Mouse (Mus musculus): Measurements from ENCODE around the gene Copb2. TPM values are rescaled to one million over a fixed set of nuclear protein-coding genes. Genes with fewer than 3 reads are reported as not detected.
A peak's percentile ranks its signal among the peaks of the same experiment; 100 is the strongest.

The Copb2 gene
- total RNA-seq (2014; rRNA removed), result 66.8 and 67.0 TPM in 2 replicates
- polyA plus RNA-seq (2015; fragmentation: Nextera tagmentation; extraction: Ambion mirVana), result 101 and 103 TPM in 2 replicates

DNA sequence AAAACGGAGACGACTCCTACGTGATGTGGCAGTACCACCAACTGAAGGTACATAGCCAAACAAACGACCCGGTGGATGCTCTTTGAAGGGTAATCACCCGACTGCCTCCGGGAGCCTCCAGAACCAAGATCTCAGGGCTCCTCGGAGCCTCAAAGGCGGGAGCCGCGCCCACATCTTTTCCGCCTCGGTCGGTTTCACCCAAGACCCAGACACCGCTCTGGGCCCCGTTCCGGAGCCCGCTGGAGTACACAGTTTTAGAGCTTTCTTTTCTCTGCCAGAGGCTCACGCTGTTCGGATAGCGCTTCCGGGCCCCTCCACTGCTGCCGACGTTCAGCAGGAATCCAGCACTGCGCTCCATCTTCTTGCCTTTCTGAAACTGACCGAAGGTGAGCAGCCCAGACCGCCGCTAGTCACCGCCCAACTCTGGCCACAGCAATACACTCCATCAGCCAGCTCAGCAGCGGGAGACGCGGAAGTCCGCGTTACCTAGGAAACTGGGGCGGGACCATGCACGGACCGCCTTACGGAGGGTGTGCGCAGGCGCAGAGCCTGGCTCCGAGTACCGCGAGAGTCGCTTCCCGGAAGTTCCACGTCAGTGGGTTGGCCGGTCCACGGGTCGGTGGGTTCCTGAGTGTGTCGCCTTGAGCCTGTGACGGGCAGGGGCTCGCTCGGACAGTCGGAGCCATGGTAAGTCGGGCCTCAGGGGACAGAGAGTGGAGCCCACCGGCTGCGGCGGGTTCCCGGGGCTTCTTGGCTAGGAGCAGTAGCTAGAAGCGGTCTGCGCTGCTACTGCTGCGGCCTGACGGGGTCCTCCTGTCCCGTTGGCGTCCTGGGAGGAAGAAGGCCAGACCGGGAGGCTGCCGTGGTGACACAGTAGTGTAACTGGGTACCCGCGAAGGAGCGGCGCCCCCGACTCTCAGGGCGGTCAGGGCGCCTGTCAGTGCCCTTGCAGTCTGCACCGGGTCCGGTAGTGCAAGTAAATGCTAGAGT lies at the start of gene Copb2:
Copb2 (plus strand) TSS at position 585 of the 990 bp plus-strand sequence.
- peaks cover 5% of the 10 kb centered on the region; the same call in 1 of the 2 replicates for H3K4me1 ChIP-seq (ENCODE audit: insufficient read depth, low read length)
- H3K4me2 ChIP-seq (ENCODE audit: low read depth, low read length), result peak within 1 kb of the TSS; percentile 75
- ATAC-seq, result peak; percentile 99
- peak; percentile 99 for DNase-seq (ENCODE audit: low spot score)
- H3K36me3 ChIP-seq (ENCODE audit: insufficient read depth, low read length), result peaks cover 7% of the 10 kb centered on the region; the same call in 1 of the 2 replicates
- peak; percentile 26; the same call in 1 of the 2 replicates for TF ChIP-seq CTCF (IDR thresholded peaks at IDR 0.05; ENCODE audit: low read depth)
- peak within 1 kb of the TSS; percentile 97 for H3K4me3 ChIP-seq (ENCODE audit: low read length)
- WGBS, result under 1% methylated on average over 76 of the region's 76 CpGs
- H3K27ac ChIP-seq, result peak within 1 kb of the TSS; percentile 89
- H3K9ac ChIP-seq (replicated peaks; ENCODE audit: low read length), result peak within 1 kb of the TSS; percentile 94
- H3K9me3 ChIP-seq (ENCODE audit: low read length), result no peaks in the 10 kb centered on the region
- H3K27me3 ChIP-seq (ENCODE audit: insufficient read depth, low read length), result no peaks in the 10 kb centered on the region

DNA sequence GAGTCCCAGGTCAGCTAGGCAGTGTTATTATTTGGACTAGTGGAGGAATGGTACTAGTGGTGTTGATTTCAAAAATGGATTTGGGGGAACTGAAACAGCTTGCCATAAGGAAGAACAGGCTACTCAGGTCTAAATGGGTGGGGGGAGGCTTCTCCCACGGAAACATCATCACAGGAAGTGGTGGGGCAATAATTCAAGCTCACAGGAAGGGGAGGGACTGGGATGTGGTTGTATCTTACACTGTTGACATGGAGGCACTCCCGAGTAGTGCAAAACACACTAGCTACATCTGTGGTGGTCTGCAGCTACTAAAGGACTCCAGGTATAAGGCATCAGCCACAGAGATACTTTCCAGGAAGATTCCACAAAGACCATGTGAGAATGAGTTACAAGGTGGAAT lies 39.6 kb upstream of the Copb2 start:
- no peak overlapping the region for H3K4me2 ChIP-seq (ENCODE audit: low read depth, low read length)
- no peak for ATAC-seq
- no peaks in the 10 kb centered on the region for H3K27me3 ChIP-seq (ENCODE audit: insufficient read depth, low read length)
- H3K36me3 ChIP-seq (ENCODE audit: insufficient read depth, low read length), result no peaks in the 10 kb centered on the region
- H3K4me1 ChIP-seq (ENCODE audit: insufficient read depth, low read length), result no peaks in the 10 kb centered on the region
- H3K4me3 ChIP-seq (ENCODE audit: low read length), result no peak overlapping the region
- no peak for DNase-seq (ENCODE audit: low spot score)
- no peak overlapping the region for H3K27ac ChIP-seq
- 84% methylated on average over 2 of the region's 2 CpGs for WGBS
- no peak for TF ChIP-seq CTCF (IDR thresholded peaks at IDR 0.05; ENCODE audit: low read depth)
- H3K9ac ChIP-seq (replicated peaks; ENCODE audit: low read length), result no peak overlapping the region
- H3K9me3 ChIP-seq (ENCODE audit: low read length), result no peaks in the 10 kb centered on the region

DNA sequence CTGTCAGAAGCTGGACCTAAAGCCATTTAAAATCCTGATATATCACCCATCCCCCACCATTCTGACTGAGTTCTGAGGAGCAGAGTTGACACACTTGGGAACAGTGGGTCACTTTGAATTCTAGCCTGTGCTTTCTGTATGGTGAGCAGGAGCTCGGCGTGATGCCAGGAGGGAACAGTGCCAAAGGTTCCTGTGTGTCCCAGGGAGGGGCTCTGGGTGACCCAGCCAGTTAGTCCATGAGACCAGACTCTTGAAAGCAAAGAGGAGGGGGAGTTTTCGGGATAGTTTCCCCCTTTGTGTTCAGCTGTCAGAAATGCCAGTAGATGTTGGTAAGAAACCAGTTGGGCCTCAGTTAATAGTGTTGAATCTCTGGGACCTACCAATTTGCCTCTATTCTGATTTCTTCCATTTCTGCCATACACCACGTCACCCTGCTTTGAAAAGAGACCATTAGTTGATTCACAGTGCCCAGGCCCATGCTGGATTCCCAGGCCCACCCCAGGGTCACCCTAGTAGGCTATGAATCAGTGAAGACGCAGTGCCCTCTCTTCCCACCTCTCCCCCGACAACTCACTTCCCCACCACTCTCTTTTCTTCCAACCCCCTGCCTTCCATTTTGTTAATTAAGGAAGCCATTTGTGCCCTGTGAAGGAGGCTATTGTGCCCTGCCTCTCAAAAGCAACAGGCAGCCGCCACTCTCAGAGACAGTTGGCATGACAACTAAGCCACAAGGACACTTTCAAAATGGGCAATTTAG lies 38.6 kb upstream of the Copb2 start:
- Histone ChIP-seq H3K9ac (replicated peaks; ENCODE audit: low read length) (no peak overlapping the region), H3K9me3 (ENCODE audit: low read length) (no peaks in the 10 kb centered on the region), H3K36me3 (ENCODE audit: insufficient read depth, low read length) (no peaks in the 10 kb centered on the region), H3K4me1 (ENCODE audit: insufficient read depth, low read length) (no peaks in the 10 kb centered on the region), H3K4me2 (ENCODE audit: low read depth, low read length) (no peak overlapping the region), H3K4me3 (ENCODE audit: low read length) (no peak overlapping the region), H3K27ac (peak overlapping the region; percentile 43; the same call in 1 of the 2 replicates), H3K27me3 (ENCODE audit: insufficient read depth, low read length) (no peaks in the 10 kb centered on the region)
- DNase-seq (ENCODE audit: low spot score), result peak; percentile 85
- TF ChIP-seq CTCF (IDR thresholded peaks at IDR 0.05; ENCODE audit: low read depth), result no peak
- ATAC-seq, result peak; percentile 83
- 36% methylated on average over 7 of the region's 7 CpGs for WGBS

DNA sequence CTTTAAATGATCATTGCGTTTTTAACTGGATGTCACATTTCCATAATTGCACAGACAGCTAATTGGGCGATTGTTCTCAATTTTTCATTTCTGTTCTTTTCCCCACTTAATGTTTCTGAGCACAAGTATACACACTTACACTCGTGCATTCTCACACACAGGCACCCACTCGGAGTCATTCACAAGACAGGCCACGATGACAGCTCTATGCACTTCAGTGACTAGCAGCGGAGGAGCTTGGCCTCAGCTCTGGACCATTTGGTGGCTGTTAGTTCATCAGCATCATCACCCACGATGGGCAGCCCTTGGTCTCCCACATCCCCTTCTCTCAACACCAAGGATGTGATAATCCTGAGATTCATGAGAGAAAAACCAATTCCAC lies 38.0 kb upstream of the Copb2 start:
- no peak for TF ChIP-seq CTCF (IDR thresholded peaks at IDR 0.05; ENCODE audit: low read depth)
- H3K4me3 ChIP-seq (ENCODE audit: low read length), result no peak overlapping the region
- H3K9ac ChIP-seq (replicated peaks; ENCODE audit: low read length), result no peak overlapping the region
- H3K27ac ChIP-seq, result 0 out of 2 replicates have a peak overlapping the region, but pooled peaks have one; percentile 32
- ATAC-seq, result no peak
- H3K27me3 ChIP-seq (ENCODE audit: insufficient read depth, low read length), result no peaks in the 10 kb centered on the region
- H3K4me1 ChIP-seq (ENCODE audit: insufficient read depth, low read length), result no peaks in the 10 kb centered on the region
- H3K9me3 ChIP-seq (ENCODE audit: low read length), result no peaks in the 10 kb centered on the region
- no peak for DNase-seq (ENCODE audit: low spot score)
- 33% methylated on average over 7 of the region's 7 CpGs for WGBS
- H3K4me2 ChIP-seq (ENCODE audit: low read depth, low read length), result no peak overlapping the region
- H3K36me3 ChIP-seq (ENCODE audit: insufficient read depth, low read length), result no peaks in the 10 kb centered on the region

DNA sequence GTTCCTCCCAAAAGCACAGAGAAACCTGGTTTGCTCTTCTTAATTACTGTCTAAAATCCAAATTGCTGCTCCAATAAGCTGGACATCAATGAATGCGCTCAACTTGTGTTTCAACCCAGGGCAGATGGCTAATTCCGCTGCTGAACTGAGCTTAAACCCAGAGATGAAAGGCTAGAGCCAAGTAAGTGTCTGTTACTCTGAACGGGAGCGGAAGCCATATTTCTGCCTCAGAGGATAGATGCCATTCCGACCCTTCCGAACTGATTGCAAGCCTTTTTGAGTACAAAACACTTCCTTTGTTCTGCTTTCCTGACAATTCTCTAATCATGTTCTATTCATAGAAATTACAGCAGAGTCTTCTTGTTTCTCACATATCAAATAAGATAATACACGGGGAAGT lies 36.3 kb upstream of the Copb2 start:
- DNase-seq (ENCODE audit: low spot score) (peak; percentile 30), ATAC-seq (no peak)
- Histone ChIP-seq H3K36me3 (ENCODE audit: insufficient read depth, low read length) (no peaks in the 10 kb centered on the region), H3K9me3 (ENCODE audit: low read length) (no peaks in the 10 kb centered on the region), H3K4me2 (ENCODE audit: low read depth, low read length) (no peak overlapping the region), H3K4me3 (ENCODE audit: low read length) (no peak overlapping the region), H3K4me1 (ENCODE audit: insufficient read depth, low read length) (no peaks in the 10 kb centered on the region), H3K27me3 (ENCODE audit: insufficient read depth, low read length) (no peaks in the 10 kb centered on the region), H3K27ac (no peak overlapping the region), H3K9ac (replicated peaks; ENCODE audit: low read length) (no peak overlapping the region)
- no peak for TF ChIP-seq CTCF (IDR thresholded peaks at IDR 0.05; ENCODE audit: low read depth)
- 63% methylated on average over 7 of the region's 7 CpGs for WGBS

DNA sequence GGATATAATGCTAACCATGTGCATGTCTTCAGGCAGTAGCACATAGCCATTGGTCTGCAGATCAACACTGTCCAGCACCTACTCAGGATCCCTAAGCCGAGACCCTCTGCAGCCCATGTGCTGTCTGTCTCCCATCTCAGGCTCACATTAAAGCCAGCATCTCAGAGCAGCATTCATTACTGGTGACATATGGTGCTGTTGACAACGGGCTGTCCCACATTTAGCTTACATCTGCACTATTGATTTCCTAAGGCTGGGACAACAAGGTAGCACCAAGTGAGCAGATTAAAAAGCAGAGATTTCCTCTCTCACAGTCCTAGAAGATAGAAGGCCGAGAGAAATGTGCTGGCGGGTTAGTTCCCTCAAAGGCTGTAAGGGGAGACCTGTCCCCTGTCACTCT lies 33.7 kb upstream of the Copb2 start:
- Histone ChIP-seq H3K9ac (replicated peaks; ENCODE audit: low read length) (no peak overlapping the region), H3K4me1 (ENCODE audit: insufficient read depth, low read length) (no peaks in the 10 kb centered on the region), H3K27me3 (ENCODE audit: insufficient read depth, low read length) (0 out of 2 replicates have a peak, but pooled peaks cover 3% of the 10 kb centered on the region), H3K27ac (no peak overlapping the region), H3K4me3 (ENCODE audit: low read length) (no peak overlapping the region), H3K4me2 (ENCODE audit: low read depth, low read length) (no peak overlapping the region), H3K9me3 (ENCODE audit: low read length) (no peaks in the 10 kb centered on the region), H3K36me3 (ENCODE audit: insufficient read depth, low read length) (no peaks in the 10 kb centered on the region)
- DNase-seq (ENCODE audit: low spot score), result no peak
- no peak for ATAC-seq
- no peak for TF ChIP-seq CTCF (IDR thresholded peaks at IDR 0.05; ENCODE audit: low read depth)
- WGBS, result 68% methylated on average over 4 of the region's 4 CpGs
